Mouse (Mus musculus) urinary bladder, postnatal 25 days (tissue): ENCODE results near the gene Lrriq4.

Experiments used
- DNase-seq: peaks from one replicate; pipeline ENCODE4 v3.0.0; 2022; ENCODE audit warnings: low spot score

Gene Lrriq4

GRCm38 (mm10) chr3:30644207-30644606 lies at the start of gene Lrriq4:
Gene Lrriq4 (plus strand): TSS chr3:30644507.
- no peak for DNase-seq

GRCm38 (mm10) chr3:30595111-30595832 lies 49.0 kb upstream of the Lrriq4 start:
- no peak for DNase-seq

GRCm38 (mm10) chr3:30597271-30597670 lies 47.0 kb upstream of the Lrriq4 start:
- DNase-seq: no peak

- no peak for DNase-seq
Measured at GRCm38 (mm10) chr3:30599711-30600545, 44.4 kb upstream of the Lrriq4 start, which contains the start of gene Actrt3. Gene Actrt3 (minus strand): TSS chr3:30599939.

GRCm38 (mm10) chr3:30600717-30601116 lies 43.6 kb upstream of the Lrriq4 start:
- DNase-seq: peak; percentile 16

GRCm38 (mm10) chr3:30601175-30601574 lies 43.1 kb upstream of the Lrriq4 start:
- DNase-seq: peak; percentile 70

- DNase-seq: no peak
Measured at GRCm38 (mm10) chr3:30601610-30602064, 42.7 kb upstream of the Lrriq4 start.

GRCm38 (mm10) chr3:30602065-30602739 lies 42.1 kb upstream of the Lrriq4 start, which contains the start of gene Mynn:
Gene Mynn (plus strand): TSS chr3:30602065.
- DNase-seq: peak; percentile 94

- no peak for DNase-seq
Measured at GRCm38 (mm10) chr3:30602740-30603098, 41.6 kb upstream of the Lrriq4 start.

GRCm38 (mm10) chr3:30603256-30603655 lies 41.1 kb upstream of the Lrriq4 start:
- no peak for DNase-seq

GRCm38 (mm10) chr3:30608999-30609398 lies 35.3 kb upstream of the Lrriq4 start:
- no peak for DNase-seq

- DNase-seq: no peak
Measured at GRCm38 (mm10) chr3:30610930-30611329, 33.4 kb upstream of the Lrriq4 start.

GRCm38 (mm10) chr3:30620132-30620531 lies 24.2 kb upstream of the Lrriq4 start:
- DNase-seq: no peak

- DNase-seq: no peak
Measured at GRCm38 (mm10) chr3:30633681-30634080, 10.6 kb upstream of the Lrriq4 start.

- no peak for DNase-seq
Measured at GRCm38 (mm10) chr3:30635629-30636028, 8.7 kb upstream of the Lrriq4 start.

GRCm38 (mm10) chr3:30646761-30647160 lies 2.5 kb downstream of the Lrriq4 start:
- no peak for DNase-seq

GRCm38 (mm10) chr3:30647440-30648090 lies 3.3 kb downstream of the Lrriq4 start, which contains the start of gene Lrrc34:
Gene Lrrc34 (minus strand): TSS chr3:30647869.
- no peak for DNase-seq

GRCm38 (mm10) chr3:30648466-30648865 lies 4.2 kb downstream of the Lrriq4 start:
- no peak for DNase-seq

- peak; percentile 15 for DNase-seq
Measured at GRCm38 (mm10) chr3:30650062-30650841, 5.9 kb downstream of the Lrriq4 start.

- DNase-seq: no peak
Measured at GRCm38 (mm10) chr3:30655937-30656336, 11.6 kb downstream of the Lrriq4 start.

- DNase-seq: no peak
Measured at GRCm38 (mm10) chr3:30658486-30658885, 14.2 kb downstream of the Lrriq4 start.
